Comparison of ENCODE assay signal across 8 mouse cellular contexts in the genomic region with DNA sequence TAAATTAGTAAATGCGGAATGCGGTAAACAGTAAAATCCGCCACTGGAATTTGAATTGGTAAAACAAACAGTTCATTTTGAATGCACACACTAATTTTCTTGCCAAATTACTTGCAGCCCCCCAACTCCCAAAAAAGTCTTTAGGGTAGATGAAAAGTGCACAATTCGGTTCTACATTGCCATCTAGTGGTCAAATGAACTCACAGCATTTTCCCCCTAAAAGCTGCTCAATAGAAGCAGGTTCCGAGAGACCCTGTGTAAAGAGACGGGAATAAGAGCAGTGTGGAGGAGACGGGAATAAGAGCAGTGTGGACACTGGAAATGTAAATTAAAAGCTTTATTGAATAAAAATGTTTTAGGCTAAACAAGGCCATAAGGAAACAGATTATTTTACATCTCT. TPM values are rescaled to one million over a fixed set of nuclear protein-coding genes. Genes with fewer than 3 reads are reported as not detected.
DNase-seq lines count a peak whose midpoint lies in the region; ATAC-seq lines count a peak whose summit lies in the region.

No protein-coding gene starts in this region.

- peak; percentile 46 for DNase-seq in kidney, adult 9 months
- peak; percentile 44 for DNase-seq in CD4-positive helper T cell, adult 2 months (ENCODE audit: low read depth, low spot score)
- DNase-seq in MEL-GATA-1-ER (ENCODE audit: extremely low read depth, low read depth): peak; percentile 34
- peak; percentile 79 for DNase-seq in embryo, embryonic 11 days
- DNase-seq in retina, postnatal 1 day: peak; percentile 78
- DNase-seq in testis, postnatal 10 days (ENCODE audit: low spot score): no peak
- no peak for DNase-seq in hindbrain, embryonic 10.5 days (ENCODE audit: low spot score)

- no peak for ATAC-seq in kidney, embryonic 14.5 days (ENCODE audit: low FRiP score, low TSS enrichment)

- H3K4me2 ChIP-seq in kidney, embryonic 14.5 days (replicated peaks; ENCODE audit: low read depth, low read length): no peak overlapping the region

- no peak overlapping the region for H3K9ac ChIP-seq in kidney, embryonic 14.5 days (ENCODE audit: low read depth, low read length)

- no peak overlapping the region for H3K27ac ChIP-seq in kidney, embryonic 14.5 days (ENCODE audit: low read depth, low read length)
- H3K27ac ChIP-seq in hindbrain, embryonic 10.5 days: no peak overlapping the region

- H3K36me3 ChIP-seq in kidney, embryonic 14.5 days (ENCODE audit: control insufficient read depth, insufficient read depth, low read length): peaks cover 32% of the 10 kb centered on the region
- H3K36me3 ChIP-seq in hindbrain, embryonic 10.5 days: peaks cover 20% of the 10 kb centered on the region

- 28% methylated on average over 7 of the region's 7 CpGs for WGBS in kidney, embryonic 14.5 days
- 28% methylated on average over 7 of the region's 7 CpGs for WGBS in hindbrain, embryonic 10.5 days

- H3K4me3 ChIP-seq in kidney, embryonic 14.5 days (ENCODE audit: low read length): no peak overlapping the region
- no peak overlapping the region for H3K4me3 ChIP-seq in hindbrain, embryonic 10.5 days

- no peaks in the 10 kb centered on the region for H3K27me3 ChIP-seq in kidney, embryonic 14.5 days (ENCODE audit: control insufficient read depth, insufficient read depth, low read length)
- H3K27me3 ChIP-seq in hindbrain, embryonic 10.5 days (ENCODE audit: insufficient read depth, poor library complexity, severe bottlenecking): no peaks in the 10 kb centered on the region

- H3K4me1 ChIP-seq in kidney, embryonic 14.5 days (ENCODE audit: control insufficient read depth, insufficient read depth, low read length): no peaks in the 10 kb centered on the region
- H3K4me1 ChIP-seq in hindbrain, embryonic 10.5 days (replicated peaks): 0 out of 2 replicates have a peak, but pooled peaks cover under 1% of the 10 kb centered on the region

- H3K9me3 ChIP-seq in kidney, embryonic 14.5 days (ENCODE audit: control insufficient read depth, low read length): no peaks in the 10 kb centered on the region
- H3K9me3 ChIP-seq in hindbrain, embryonic 10.5 days: no peaks in the 10 kb centered on the region

RNA-seq across cellular contexts. Expression of gene Cers5, which starts 5.5 kb away (rescaled TPM):
- 74.9 and 87.7 TPM in 2 replicates for polyA plus RNA-seq in kidney, embryonic 14.5 days (2014; fragmentation: Nextera tagmentation; extraction: Ambion mirVana)
- 59.1 and 61.3 TPM in 2 replicates for polyA plus RNA-seq in hindbrain, embryonic 10.5 days (2016; fragmentation: Nextera tagmentation; extraction: Ambion mirVana)

RNA-seq across cellular contexts. Expression of gene Cox14, which starts 52.7 kb away (rescaled TPM):
- polyA plus RNA-seq in kidney, embryonic 14.5 days (2014; fragmentation: Nextera tagmentation; extraction: Ambion mirVana): 184 and 218 TPM in 2 replicates
- polyA plus RNA-seq in hindbrain, embryonic 10.5 days (2016; fragmentation: Nextera tagmentation; extraction: Ambion mirVana): 152 and 174 TPM in 2 replicates

Comparison
In these comparisons a context has a peak if more than half of its experiments do, and no peak if none do; other contexts are left out.
1. DNase-seq: peak in kidney, adult 9 months (single experiment), CD4-positive helper T cell, adult 2 months (single experiment), MEL-GATA-1-ER (single experiment), embryo, embryonic 11 days (single experiment) and retina, postnatal 1 day (single experiment); none in testis, postnatal 10 days (single experiment) and hindbrain, embryonic 10.5 days (single experiment).